Mouse (Mus musculus): ENCODE results near the gene Lemd2. TPM values are rescaled to one million over a fixed set of nuclear protein-coding genes. Genes with fewer than 3 reads are reported as not detected.

Lemd2 gene
- total and polyA plus RNA-seq, 3 experiments = 23.9 to 100 (median 45.5) TPM

DNA sequence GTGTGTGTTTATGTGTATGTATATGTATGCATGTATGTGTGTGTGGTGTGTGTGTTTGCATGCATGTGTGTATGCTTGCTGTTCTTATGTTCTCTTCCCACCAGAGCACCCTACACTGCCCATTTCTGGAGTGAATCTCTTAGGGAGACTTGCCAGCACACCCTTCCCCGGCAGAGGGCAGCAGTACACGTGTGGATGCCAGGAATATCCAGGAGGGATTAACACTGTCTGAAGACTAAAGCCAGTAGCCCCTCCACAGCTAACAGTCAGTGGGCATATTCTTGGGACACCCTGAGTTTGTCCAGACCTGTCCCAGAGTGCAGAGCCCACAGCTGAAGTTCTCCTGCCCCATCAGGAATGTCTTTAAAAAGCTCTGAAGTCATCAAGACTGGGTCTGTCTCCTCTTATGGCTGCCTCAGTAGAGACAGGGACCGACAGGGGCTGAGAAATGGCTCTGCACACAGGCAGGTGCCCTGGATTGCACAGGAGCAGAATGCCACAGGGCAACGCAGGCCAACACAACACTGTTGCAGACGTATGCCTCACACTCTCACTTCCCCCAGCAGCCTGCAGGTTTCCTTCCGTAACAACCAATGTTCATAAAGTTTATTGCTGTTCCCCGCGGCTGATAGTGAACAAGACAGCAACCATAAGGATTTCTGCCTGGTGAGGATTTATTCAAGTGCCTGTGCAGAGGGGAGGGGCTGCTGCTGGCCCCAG lies 39.1 kb downstream of the Lemd2 start:
- ATAC-seq (ENCODE audit: extremely low read depth, insufficient number of reproducible peaks, low FRiP score, poor library complexity, severe bottlenecking) = no peak
- no peak for DNase-seq (ENCODE audit: low spot score)
- H3K27me3 ChIP-seq (ENCODE audit: insufficient read depth, low read length) = peaks cover 41% of the 10 kb centered on the region; the same call in 1 of the 2 replicates

DNA sequence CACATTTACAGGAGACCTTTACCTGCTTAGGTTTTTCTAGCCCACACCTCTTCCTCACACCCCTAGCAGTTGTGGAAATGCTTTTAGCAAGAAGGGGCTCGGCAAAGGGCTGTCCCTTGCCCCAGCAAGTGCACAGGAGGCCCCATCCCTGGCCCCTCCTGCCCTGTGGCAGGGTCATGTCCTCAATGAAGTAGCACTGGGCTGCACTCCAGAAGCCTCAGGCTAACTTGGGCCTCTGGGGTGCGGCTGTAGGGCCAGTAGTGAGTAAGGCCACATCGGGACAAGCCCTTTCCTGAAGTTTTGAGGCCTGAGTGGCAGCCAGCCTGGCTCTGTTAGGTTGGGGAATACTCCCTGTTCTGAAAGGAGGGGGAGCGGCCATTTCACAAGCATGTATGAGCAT lies 43.4 kb downstream of the Lemd2 start:
- H3K4me3 ChIP-seq (ENCODE audit: low read depth, low read length) = no peak overlapping the region
- H3K36me3 ChIP-seq (replicated peaks) = no peaks in the 10 kb centered on the region
- peaks cover 43% of the 10 kb centered on the region for H3K4me1 ChIP-seq (ENCODE audit: insufficient read depth, low read depth, low read length)
- no peak for DNase-seq (ENCODE audit: low spot score)
- peaks cover 40% of the 10 kb centered on the region for H3K27me3 ChIP-seq (ENCODE audit: insufficient read depth, low read length)
- no peaks in the 10 kb centered on the region for H3K9me3 ChIP-seq (replicated peaks)
- ATAC-seq (ENCODE audit: extremely low read depth, insufficient number of reproducible peaks, low FRiP score, poor library complexity, severe bottlenecking) = no peak
- TF ChIP-seq POLR2AphosphoS5 (IDR thresholded peaks at IDR 0.05; ENCODE audit: insufficient replicate concordance, low read depth, low read length) = no peak
- no peak for TF ChIP-seq GATA1 (IDR thresholded peaks at IDR 0.05; ENCODE audit: borderline replicate concordance, low read length)
- no peak for TF ChIP-seq CTCF (IDR thresholded peaks at IDR 0.05; ENCODE audit: low read depth, low read length)
- no peak for TF ChIP-seq GATA2 (IDR thresholded peaks at IDR 0.05; ENCODE audit: borderline replicate concordance, low read depth, low read length)
- no peak for TF ChIP-seq TAL1 (conservative IDR thresholded peaks at IDR 0.05; ENCODE audit: low read depth, low read length)

More for the DNA sequence above, 39.1 kb downstream of the Lemd2 start:
- no peak for TF ChIP-seq GATA1 (IDR thresholded peaks at IDR 0.05; ENCODE audit: borderline replicate concordance, low read length)
- no peak for TF ChIP-seq GATA2 (IDR thresholded peaks at IDR 0.05; ENCODE audit: borderline replicate concordance, low read depth, low read length)
- TF ChIP-seq TAL1 (conservative IDR thresholded peaks at IDR 0.05; ENCODE audit: low read depth, low read length) = no peak
- no peak; the same call in 1 of the 2 replicates for TF ChIP-seq CTCF (IDR thresholded peaks at IDR 0.05; ENCODE audit: low read depth, low read length)
- TF ChIP-seq POLR2AphosphoS5 (IDR thresholded peaks at IDR 0.05; ENCODE audit: insufficient replicate concordance, low read depth, low read length) = no peak
- Histone ChIP-seq H3K4me3 (ENCODE audit: low read depth, low read length) (no peak overlapping the region), H3K36me3 (replicated peaks) (no peaks in the 10 kb centered on the region), H3K4me1 (ENCODE audit: insufficient read depth, low read depth, low read length) (peaks cover 28% of the 10 kb centered on the region), H3K9me3 (replicated peaks) (no peaks in the 10 kb centered on the region)

DNA sequence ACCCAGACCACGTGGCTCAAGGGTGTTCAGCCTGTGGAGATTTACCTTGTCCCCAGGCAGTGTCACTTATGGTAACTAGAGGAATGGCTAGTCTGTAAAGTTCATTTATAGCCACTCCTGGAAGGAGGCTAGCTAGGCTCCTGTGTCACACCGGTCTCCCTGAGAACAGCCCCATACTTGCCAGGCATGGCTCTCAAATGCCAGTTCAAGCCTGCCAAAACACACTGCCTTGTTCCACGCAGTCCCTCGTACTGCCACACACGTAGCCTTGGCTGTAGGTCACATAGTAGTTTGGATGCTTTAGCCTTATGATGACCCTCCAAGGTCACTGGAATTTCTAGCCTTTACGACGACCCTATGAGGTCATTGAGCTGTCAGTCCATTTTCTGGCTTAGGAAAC lies 45.1 kb downstream of the Lemd2 start:
- H3K27me3 ChIP-seq (ENCODE audit: insufficient read depth, low read length) = peaks cover 38% of the 10 kb centered on the region
- H3K9me3 ChIP-seq (replicated peaks) = peaks cover 12% of the 10 kb centered on the region
- H3K4me1 ChIP-seq (ENCODE audit: insufficient read depth, low read depth, low read length) = peaks cover 35% of the 10 kb centered on the region
- H3K36me3 ChIP-seq (replicated peaks) = no peaks in the 10 kb centered on the region
- no peak overlapping the region for H3K4me3 ChIP-seq (ENCODE audit: low read depth, low read length)
- ATAC-seq (ENCODE audit: extremely low read depth, insufficient number of reproducible peaks, low FRiP score, poor library complexity, severe bottlenecking) (no peak), DNase-seq (ENCODE audit: low spot score) (no peak)
- no peak for TF ChIP-seq GATA2 (IDR thresholded peaks at IDR 0.05; ENCODE audit: borderline replicate concordance, low read depth, low read length)
- TF ChIP-seq GATA1 (IDR thresholded peaks at IDR 0.05; ENCODE audit: borderline replicate concordance, low read length) = no peak
- TF ChIP-seq CTCF (IDR thresholded peaks at IDR 0.05; ENCODE audit: low read depth, low read length) = no peak
- no peak for TF ChIP-seq TAL1 (conservative IDR thresholded peaks at IDR 0.05; ENCODE audit: low read depth, low read length)

DNA sequence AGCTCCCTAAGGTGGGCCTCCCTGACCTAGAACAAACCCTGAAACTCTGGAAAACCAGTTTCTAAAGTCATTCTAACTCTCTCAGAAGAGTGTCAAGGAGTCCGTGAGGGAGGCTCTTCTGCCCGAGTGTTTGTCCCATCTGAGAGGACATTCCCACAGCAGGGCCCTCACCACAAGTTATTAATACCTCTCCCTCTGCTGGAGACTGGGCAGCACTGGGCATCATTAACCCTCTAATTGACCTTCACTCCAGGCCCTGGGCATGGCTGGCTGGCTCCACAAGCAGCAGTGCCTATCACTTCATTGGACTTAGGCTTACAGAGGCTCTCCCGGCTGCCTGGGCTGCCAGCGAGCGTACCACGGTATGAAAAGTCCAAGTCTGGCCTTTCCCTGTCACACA lies 45.8 kb downstream of the Lemd2 start:
- no peak overlapping the region for H3K4me3 ChIP-seq (ENCODE audit: low read depth, low read length)
- TF ChIP-seq GATA2 (IDR thresholded peaks at IDR 0.05; ENCODE audit: borderline replicate concordance, low read depth, low read length) (no peak), POLR2AphosphoS5 (IDR thresholded peaks at IDR 0.05; ENCODE audit: insufficient replicate concordance, low read depth, low read length) (no peak), CTCF (IDR thresholded peaks at IDR 0.05; ENCODE audit: low read depth, low read length) (no peak), GATA1 (IDR thresholded peaks at IDR 0.05; ENCODE audit: borderline replicate concordance, low read length) (no peak), TAL1 (conservative IDR thresholded peaks at IDR 0.05; ENCODE audit: low read depth, low read length) (no peak)
- ATAC-seq (ENCODE audit: extremely low read depth, insufficient number of reproducible peaks, low FRiP score, poor library complexity, severe bottlenecking) = no peak
- DNase-seq (ENCODE audit: low spot score) = no peak
- H3K27me3 ChIP-seq (ENCODE audit: insufficient read depth, low read length) = peaks cover 37% of the 10 kb centered on the region
- peaks cover 42% of the 10 kb centered on the region for H3K4me1 ChIP-seq (ENCODE audit: insufficient read depth, low read depth, low read length)
- H3K36me3 ChIP-seq (replicated peaks) = no peaks in the 10 kb centered on the region
- peaks cover 19% of the 10 kb centered on the region for H3K9me3 ChIP-seq (replicated peaks)

DNA sequence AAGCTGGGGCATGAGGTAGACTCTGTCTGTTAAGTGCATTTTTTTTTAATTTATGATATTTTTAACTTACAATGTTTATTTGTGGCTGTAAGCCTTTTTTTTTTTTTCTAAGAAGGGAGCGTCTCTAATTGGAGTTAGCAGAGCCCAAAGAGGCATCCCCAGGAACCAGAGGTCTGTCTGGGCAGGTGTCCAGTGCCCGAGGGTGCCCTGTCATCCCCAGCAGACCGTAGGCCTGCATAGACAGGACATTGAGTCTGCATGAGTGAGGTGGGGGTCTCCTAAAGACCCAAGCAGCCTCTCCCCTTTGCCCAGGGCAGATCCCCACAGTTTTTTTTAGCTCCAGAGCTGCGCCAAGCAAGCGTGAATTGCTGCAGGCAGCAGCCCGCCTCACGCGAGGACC lies 48.5 kb downstream of the Lemd2 start:
- H3K36me3 ChIP-seq (replicated peaks) = no peaks in the 10 kb centered on the region
- TF ChIP-seq TAL1 (conservative IDR thresholded peaks at IDR 0.05; ENCODE audit: low read depth, low read length) (no peak), GATA1 (IDR thresholded peaks at IDR 0.05; ENCODE audit: borderline replicate concordance, low read length) (no peak), POLR2AphosphoS5 (IDR thresholded peaks at IDR 0.05; ENCODE audit: insufficient replicate concordance, low read depth, low read length) (no peak), CTCF (IDR thresholded peaks at IDR 0.05; ENCODE audit: low read depth, low read length) (no peak), GATA2 (IDR thresholded peaks at IDR 0.05; ENCODE audit: borderline replicate concordance, low read depth, low read length) (no peak)
- DNase-seq (ENCODE audit: low spot score) = no peak
- H3K4me1 ChIP-seq (ENCODE audit: insufficient read depth, low read depth, low read length) = peaks cover 65% of the 10 kb centered on the region
- no peak overlapping the region for H3K4me3 ChIP-seq (ENCODE audit: low read depth, low read length)
- ATAC-seq (ENCODE audit: extremely low read depth, insufficient number of reproducible peaks, low FRiP score, poor library complexity, severe bottlenecking) = no peak
- H3K27me3 ChIP-seq (ENCODE audit: insufficient read depth, low read length) = peaks cover 28% of the 10 kb centered on the region
- peaks cover 21% of the 10 kb centered on the region for H3K9me3 ChIP-seq (replicated peaks)

DNA sequence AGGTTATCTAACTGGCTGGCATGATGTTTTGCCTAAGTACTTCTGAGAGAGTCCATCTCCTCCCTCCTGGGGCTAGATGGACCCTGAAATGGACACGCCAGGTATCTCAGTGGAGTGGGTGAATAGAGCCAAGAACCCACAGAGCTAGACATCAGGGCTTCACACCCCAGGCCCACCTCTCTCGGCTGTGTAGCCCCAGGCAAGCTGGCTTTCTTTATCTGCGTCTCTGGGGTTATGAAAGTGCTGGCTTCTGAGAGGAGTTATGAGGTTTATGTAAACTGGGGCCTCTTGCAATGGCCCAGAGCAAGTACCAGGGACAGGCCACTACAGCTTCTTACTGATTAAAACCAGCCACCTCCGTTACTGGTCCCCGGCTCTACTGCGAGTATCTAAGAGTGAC lies 49.4 kb downstream of the Lemd2 start:
- peaks cover 21% of the 10 kb centered on the region for H3K9me3 ChIP-seq (replicated peaks)
- H3K4me3 ChIP-seq (ENCODE audit: low read depth, low read length) = no peak overlapping the region
- H3K4me1 ChIP-seq (ENCODE audit: insufficient read depth, low read depth, low read length) = peaks cover 68% of the 10 kb centered on the region
- ATAC-seq (ENCODE audit: extremely low read depth, insufficient number of reproducible peaks, low FRiP score, poor library complexity, severe bottlenecking) (no peak), DNase-seq (ENCODE audit: low spot score) (no peak)
- peaks cover 21% of the 10 kb centered on the region for H3K27me3 ChIP-seq (ENCODE audit: insufficient read depth, low read length)
- TF ChIP-seq GATA1 (IDR thresholded peaks at IDR 0.05; ENCODE audit: borderline replicate concordance, low read length) (no peak), POLR2AphosphoS5 (IDR thresholded peaks at IDR 0.05; ENCODE audit: insufficient replicate concordance, low read depth, low read length) (no peak), TAL1 (conservative IDR thresholded peaks at IDR 0.05; ENCODE audit: low read depth, low read length) (no peak), GATA2 (IDR thresholded peaks at IDR 0.05; ENCODE audit: borderline replicate concordance, low read depth, low read length) (no peak)
- no peaks in the 10 kb centered on the region for H3K36me3 ChIP-seq (replicated peaks)
